Mouse (Mus musculus): Measurements from ENCODE around the gene Arhgef26.

GRCm38 (mm10) chr3:62404477-62405246 lies 66.5 kb downstream of the Arhgef26 start:
- TF ChIP-seq GATA1 (IDR thresholded peaks at IDR 0.05; ENCODE audit: low read length) (no peak), TAL1 (IDR thresholded peaks at IDR 0.05; ENCODE audit: low read length) (no peak)

Measured in erythroblast, embryonic 14.5 days (primary cell).